Mouse (Mus musculus) erythroblast, embryonic 14.5 days (primary cell): Measurements from ENCODE around the gene Cib4.

Source experiments
- GATA1 ChIP-seq: IDR thresholded peaks from 2 replicates; pipeline ENCODE4 v1.6.1; 2012; ENCODE audit warnings: low read length, inconsistent platforms, mixed read lengths
- TAL1 ChIP-seq: IDR thresholded peaks from 3 replicates; pipeline ENCODE4 v1.6.1; 2012; ENCODE audit warnings: low read length, inconsistent platforms, mixed read lengths

GRCm38 (mm10) chr5:30559986-30560493, 14.4 kb upstream of the Cib4 start:
- no peak for TF ChIP-seq TAL1
- no peak for TF ChIP-seq GATA1
